Mouse (Mus musculus) heart, postnatal 14 days (tissue): ENCODE results near the gene Igfbp1. TPM values are rescaled to one million over a fixed set of nuclear protein-coding genes. Genes with fewer than 3 reads are reported as not detected.

ENCODE experiments used
- DNase-seq, 2 experiments: peaks; one replicate each; pipeline ENCODE4 v3.0.0; 2021 to 2022
- intact Hi-C: fragments of 180-260 bp; cut with DNase I; formaldehyde crosslinking; loops from one replicate; pipeline ENCODE4 v1.15.1; 2025
- long read RNA-seq, 2 experiments: library from polyadenylated mRNA; stranded (forward); transcript quantifications; one replicate each; pipeline ENCODE4 v2.0.0; 2021
- total RNA-seq, 2 experiments: library from RNA; stranded (reverse); gene quantifications; 2 replicates each; pipeline ENCODE4 v1.2.3; 2021

The Igfbp1 gene
- not detected for total RNA-seq
- long read RNA-seq, experiment 1: 0 reads
- long read RNA-seq, experiment 2: 0 reads

DNA sequence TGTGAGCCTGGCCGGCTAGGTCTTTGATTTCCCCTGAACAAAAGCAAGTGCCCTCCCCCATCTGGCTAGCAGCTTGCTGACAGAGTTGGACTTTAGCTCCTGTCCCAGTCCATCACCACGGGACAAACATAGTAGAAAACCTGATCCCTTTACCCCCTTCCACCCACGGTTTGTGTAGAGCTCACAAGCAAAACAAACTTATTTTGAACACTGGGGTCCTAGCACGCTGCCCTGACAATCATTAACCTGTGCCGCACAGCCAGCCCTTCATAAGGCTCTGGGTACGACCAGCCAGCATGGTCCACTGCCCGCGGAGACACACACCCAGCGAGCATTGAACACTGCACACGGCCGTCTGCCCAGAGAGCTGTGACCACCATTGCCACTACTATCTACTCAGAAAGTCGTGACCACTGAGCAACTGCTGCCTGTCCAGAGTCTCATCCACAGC is at the start of gene Igfbp1:
Igfbp1 (plus strand) TSS at position 292 of the 451 bp plus-strand sequence.
- no peak for DNase-seq
- intact Hi-C loops: no loop called here

DNA sequence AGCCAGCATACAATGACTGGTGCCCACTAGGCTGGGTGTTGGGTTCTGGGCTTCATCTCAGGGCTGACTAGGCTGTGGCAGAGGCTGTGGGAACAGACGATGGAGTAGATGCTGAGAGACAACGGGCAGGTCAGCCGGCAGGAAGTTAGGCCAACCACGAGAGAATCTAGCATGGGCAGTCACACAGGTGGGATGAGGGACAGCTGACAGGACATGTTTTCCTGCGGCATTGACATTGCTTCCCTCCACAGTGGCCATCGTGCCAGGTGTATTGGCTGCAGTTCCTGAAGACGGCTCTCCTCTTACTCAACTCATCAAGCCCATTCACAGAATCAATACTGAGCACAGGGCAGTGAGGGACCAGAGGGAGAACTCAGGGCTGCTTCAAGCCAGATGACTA is 49.6 kb upstream of the Igfbp1 start:
- no peak for DNase-seq

DNA sequence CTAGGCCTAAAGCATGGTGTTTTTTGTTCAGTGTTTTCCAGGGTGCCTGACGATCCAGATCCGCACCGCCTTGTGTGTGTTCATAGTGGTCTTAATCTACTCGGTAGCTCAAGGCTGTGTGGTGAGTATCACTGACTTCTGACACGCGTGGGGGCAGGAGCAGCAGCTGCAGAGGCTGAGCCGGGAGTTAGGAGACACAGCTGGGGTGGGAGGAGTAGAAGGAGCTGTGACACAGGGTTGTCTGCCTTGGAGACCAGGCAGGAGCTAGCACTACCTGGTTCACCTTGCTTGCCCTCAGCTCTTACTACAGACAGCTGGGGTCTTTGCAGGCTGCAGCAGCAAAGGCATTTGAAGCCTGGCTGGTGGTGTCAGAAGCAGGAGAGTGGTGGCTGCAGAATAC is 48.1 kb upstream of the Igfbp1 start:
- intact Hi-C loops: loop anchor here (10.0 kb wide), 1 partner anchor 245 kb away; no protein-coding TSS in a partner anchor
- DNase-seq: no peak

More for the DNA sequence above, 49.6 kb upstream of the Igfbp1 start:
- intact Hi-C loops: loop anchor here (10.0 kb wide), 1 partner anchor 243 kb away; no protein-coding TSS in a partner anchor

DNA sequence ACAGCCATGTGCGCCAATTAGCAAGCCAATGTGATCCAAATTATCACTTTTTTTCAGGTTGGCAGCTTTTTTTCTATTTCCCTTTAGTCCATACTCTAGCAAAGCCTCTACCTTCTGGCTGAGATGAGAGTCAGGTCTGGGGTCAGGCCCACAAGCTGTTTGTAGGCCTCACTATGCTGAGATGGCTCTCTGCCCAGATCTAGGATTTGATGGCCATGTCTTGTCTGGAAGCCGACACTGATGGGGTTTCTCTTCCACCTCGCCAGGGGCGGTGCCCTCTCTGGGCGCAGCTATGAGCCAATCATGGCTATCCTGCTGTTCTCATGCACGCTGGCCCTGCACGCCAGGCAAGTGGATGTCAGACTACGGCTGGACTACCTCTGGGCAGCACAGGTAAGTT is 47.1 kb upstream of the Igfbp1 start:
- DNase-seq: no peak
- intact Hi-C loops: no loop called here

DNA sequence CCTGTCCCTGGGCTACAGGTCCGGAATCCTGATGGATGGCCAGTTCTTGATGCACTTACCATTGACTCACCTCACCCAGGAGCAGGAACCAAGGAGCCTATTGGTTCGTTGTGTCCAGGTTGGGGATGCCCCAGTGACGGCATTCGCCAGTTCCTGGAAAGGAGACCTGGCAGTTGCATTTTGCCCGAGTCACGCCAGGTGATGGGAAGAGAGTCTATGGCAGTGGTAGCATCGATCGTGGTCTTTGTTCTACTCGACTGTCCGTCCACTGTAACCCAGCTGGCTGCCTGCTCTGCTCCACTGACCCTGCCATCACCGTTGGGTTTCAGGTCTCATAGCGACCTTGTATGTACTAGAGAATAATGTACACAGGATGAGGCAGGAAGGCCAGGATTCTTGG is 45.2 kb upstream of the Igfbp1 start:
- intact Hi-C loops: no loop called here
- DNase-seq: no peak

DNA sequence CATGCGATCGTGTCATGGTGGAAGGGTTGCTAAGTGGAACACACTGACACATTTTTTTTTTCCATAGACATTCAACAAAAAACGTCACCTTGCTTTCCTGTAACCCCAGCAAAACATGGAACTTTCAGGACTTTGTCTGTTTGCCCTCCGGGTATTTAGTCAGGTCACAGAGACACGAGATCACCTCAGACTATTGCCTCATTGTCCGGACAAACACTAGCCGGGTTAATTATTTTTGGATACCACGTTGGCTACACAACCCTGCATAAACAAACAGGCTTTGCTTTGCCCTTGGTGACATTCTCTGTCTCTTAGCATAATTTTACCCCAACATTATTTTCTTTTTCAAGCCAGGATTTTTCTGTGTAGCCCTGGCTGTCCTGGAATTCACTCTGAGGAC is 44.5 kb upstream of the Igfbp1 start:
- intact Hi-C loops: no loop called here
- no peak for DNase-seq

DNA sequence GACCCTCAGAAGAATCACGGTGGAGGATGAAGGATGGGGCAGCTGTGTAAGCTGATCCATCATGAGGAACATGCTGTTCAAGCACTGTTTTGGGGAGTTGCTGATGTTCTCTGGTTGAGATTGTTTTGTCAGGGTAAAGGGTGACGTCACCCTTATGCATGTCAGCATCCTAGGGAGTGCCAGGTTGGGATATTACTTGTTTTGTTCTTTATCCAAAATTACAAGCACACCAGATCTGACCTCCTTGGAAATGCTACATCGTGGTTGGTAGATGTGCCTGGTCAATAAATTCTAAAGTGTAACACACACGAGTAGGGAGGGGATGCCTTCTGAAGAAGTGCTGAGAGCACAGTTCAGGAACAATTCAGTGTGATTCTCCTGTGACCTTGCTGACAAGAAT is 41.2 kb upstream of the Igfbp1 start:
- no peak for DNase-seq
- intact Hi-C loops: no loop called here

DNA sequence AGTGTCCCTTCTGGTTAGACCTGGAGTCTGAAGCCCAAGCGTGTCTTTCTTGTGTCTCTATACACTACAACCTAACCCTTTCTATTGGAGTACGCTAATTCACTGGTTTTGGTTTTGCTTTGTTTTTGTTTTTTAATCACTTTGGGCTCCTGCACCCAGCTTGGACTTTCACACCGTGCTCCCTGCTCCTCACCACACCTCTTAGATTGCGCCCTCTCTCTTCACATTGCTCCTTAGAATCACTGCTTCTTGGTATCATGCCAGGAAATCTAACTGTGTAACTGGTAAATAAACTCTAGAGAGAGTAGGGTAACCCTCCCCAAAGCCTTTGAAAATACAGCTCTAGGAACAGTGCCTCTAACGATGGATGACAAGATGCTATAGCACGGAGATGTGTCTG is 39.4 kb upstream of the Igfbp1 start:
- no peak for DNase-seq
- intact Hi-C loops: no loop called here

DNA sequence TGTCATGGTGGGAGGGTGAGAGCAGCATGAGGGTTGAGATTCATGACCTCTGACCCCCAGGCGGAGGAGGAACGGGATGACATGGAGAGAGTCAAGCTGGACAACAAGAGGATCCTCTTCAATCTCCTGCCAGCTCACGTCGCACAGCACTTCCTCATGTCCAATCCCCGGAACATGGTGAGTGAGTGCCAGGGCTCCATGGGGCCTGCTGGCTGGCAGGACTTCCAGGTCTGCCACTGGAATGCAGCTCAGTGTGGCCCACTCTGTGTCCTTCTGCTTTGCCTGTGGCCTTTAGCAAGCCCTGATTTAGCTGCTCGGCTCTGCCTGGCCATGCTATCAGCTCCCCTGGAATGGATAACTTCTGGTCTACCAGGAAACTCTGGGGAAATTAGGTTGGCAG is 37.4 kb upstream of the Igfbp1 start:
- no peak for DNase-seq
- intact Hi-C loops: no loop called here

DNA sequence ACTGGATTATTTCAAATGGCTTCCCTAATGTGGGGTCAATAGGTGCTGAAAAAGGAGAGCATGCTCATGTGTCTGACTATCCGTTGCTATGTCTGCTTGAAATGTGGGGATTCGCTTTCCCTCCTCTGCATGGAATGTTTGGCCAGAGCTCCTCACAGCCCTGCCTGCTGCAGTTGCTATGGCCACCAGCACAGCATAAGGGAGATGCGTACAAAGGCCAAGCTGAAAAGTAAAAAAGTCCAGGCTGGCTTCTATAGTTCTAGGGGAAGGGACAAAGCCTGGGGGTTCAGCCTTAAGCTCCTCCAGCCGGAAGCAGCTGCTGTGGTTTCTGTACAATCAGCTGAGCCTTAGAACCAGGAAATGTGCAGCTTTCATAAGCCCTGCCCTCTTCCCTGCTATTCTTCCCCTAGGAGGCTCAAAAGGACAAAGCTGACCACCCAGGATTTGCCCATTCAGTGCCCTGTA is 36.9 kb upstream of the Igfbp1 start:
- intact Hi-C loops: no loop called here
- peak in 1 of 2 experiments; percentile 9 for DNase-seq

DNA sequence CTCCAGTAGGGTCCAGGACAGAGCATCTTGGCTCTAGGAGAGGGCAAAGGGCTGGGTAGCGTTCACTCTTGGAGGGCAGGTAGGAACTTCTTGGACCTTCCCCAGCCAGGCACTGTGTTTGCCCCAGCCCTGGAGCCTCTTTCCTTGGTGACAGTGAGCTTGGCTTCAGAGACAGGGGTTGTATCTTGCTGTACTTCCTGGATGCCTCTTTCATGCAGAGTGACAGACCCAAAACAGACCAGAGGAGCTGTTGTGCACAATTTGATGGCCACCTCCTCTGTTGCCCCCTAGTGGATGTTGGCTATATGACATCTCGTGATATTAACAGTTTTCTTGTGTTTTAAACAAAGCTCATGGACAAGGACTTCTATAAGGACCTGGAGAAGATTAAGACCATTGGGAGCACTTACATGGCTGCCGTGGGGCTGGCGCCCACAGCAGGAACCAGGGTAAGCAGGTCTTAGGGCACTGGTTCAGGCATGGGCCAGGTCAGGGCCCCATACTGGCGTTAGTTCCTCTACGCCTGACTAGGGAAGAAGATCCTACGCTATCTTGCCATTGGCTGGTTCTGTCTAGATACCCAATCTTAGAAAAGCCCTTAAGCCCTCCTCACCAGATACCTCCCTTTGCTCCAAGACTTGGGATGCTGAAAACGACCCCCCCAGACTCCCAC is 35.9 kb upstream of the Igfbp1 start:
- intact Hi-C loops: no loop called here

DNA sequence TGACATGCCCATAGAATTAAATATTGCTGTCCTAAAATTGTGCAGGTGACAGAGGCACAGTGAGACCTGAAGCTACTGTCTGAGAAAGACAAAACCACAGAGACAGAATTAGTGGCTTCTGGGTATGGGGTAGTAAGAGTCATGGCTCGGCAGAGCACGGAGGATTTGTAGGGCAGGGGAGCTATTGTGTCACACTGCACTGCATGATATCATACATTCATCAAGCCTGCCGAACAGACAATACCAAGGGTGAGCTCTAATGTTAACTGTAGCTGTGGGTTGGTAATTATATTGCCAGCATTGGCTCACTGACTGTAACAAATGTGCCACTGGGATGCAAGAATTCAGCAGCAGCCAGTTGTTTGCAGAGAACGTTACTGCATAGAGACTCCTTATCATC is 33.2 kb upstream of the Igfbp1 start:
- intact Hi-C loops: no loop called here
- no peak for DNase-seq

More for the DNA sequence above, 35.9 kb upstream of the Igfbp1 start:
- DNase-seq: peak in 1 of 2 experiments; percentile 34

DNA sequence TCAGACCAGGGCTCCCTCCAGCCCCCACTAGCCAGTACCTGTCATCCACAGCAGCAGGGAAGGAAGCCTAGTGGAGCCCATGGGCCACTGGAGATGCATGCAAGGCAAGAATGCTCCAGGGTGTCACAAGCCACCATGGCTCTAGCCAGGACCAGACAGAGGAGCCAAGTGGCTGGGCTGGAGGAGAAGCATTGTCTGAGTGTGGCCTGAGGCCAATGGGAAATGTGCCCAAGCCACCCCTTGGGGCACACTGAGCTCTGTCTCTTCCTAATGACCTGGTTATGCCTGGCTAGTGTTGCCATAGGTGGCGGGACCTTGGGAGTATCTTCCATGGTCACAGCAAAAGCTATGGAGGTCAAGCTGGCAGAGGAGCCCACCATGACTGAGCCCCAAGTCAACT is 27.9 kb upstream of the Igfbp1 start:
- no peak for DNase-seq
- intact Hi-C loops: no loop called here

DNA sequence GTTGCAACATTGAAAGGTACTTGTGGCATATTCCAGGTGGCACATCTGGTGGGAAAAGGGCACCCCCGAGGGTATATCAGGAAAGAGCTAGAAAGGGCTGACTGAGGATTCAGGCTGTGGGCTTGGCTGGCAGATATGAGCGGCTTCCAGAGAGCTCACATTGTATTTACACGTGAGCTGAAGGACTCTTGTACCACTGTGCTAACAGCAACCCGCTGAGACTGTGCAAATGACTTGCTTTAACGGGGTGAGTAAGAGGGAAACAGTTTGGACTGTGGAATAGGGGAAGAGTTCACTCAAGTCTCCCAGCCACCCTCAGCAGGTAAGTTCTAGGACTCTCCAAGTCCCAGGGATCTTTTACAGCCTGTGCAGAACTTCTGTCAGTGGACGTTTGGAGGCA is 23.9 kb upstream of the Igfbp1 start:
- DNase-seq: no peak

DNA sequence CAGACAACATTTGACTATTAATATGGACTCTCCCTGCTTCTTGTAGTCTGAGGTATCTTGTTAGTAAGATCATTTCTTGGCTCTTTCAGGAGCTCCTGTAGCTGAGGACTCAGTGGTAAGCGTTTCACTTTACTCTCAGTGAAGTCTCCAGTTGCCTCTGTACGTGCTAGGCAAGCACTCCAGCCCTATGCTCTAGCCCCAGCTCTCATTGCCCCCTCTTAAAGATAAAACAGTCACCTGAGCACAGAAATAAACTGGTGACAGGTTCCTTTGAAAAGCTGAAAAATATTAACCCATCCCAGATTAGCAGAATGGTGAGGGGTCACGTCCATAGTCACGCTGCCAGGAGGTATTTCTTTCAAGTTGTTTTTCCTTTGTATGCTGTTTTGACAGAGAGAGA is 18.9 kb upstream of the Igfbp1 start:
- intact Hi-C loops: no loop called here
- no peak for DNase-seq

More for the DNA sequence above, 23.9 kb upstream of the Igfbp1 start:
- intact Hi-C loops: no loop called here

DNA sequence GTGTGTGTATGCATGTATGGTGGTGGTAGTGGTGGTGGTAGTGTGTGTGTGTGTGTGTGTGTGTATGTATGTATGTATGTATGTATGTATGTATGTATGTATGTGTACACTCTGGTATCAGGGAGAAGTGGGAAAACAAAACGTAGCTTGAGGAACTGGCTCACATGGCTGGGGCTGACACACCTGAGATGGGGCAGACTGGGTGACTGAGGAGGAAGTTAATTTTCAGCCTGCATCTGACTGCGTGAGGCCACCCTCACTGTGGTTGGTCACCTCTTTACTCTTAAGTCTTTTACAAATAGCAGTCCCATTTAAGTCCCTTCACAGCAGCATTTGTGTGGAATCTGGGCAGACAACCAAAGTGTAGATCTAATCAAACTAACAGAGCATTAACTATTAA is 18.3 kb upstream of the Igfbp1 start:
- no peak for DNase-seq
- intact Hi-C loops: no loop called here

DNA sequence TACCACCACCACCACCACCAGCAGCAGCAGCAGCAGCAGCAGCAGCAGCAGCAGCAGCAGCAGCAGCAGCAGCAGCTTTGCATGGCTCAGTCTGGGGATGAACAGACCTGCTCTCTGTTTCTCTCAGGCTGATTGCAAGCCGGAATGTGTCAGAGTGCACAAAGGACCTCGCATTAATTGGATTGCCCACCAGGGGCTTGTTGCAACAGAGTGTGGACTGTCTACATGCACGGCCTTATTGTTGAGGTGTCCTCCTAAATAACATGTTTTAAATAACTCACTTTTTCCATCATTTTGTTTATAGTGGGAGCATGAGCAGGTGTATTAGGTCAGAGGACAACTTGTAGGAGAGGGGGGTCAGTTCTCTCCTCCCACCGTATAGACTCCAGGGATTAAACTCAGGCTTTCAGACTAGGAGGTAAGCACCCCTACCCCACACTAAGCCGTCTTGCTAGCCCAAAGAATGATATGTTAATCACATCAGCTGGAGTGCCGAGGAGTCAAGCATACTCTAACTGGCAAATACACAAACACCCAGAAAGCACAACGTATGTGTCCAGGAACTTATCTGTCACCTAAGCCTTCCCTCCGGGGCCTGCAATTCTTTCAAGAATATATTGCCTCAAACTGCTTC is 15.1 kb upstream of the Igfbp1 start:
- intact Hi-C loops: no loop called here
- DNase-seq: no peak

DNA sequence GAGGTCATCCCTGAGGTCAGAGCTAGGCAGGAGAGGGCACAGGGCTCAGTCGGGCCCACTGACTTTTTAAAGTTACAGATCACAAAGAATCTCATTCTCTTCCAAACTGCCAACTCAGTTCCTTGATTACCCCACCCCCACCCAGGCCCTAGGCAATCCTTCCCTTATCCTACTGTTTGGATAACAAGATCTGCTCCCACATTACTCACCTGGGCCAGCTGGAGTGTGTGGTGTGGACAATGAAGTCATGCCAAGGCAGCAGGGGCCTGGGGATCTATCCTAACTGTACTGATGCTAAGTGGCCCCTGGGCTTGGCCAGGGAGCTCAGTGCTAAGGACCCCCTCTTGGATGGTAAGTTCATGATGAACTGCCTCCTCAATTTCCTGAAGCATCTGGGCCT is 13.2 kb upstream of the Igfbp1 start:
- no peak for DNase-seq
- intact Hi-C loops: no loop called here

DNA sequence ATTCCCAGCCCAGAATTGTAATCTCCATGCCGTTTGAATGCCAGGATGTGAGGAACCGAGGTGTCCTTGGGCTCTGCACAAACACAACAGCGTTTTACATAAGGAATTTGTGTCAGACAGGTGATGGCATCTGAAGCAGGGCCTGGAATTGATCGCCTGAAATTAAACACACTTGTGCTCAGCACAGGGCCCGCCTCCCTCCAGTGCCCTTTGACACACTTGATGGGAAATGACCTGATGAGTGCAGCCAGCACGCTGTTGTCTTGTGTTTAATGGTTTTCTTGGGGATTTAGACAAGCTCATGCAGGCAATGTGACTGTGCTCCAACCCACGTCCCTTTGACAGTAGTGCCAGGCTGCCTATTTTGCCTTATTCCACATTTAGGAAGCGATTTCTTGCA is 10.1 kb upstream of the Igfbp1 start:
- intact Hi-C loops: no loop called here
- DNase-seq: no peak

DNA sequence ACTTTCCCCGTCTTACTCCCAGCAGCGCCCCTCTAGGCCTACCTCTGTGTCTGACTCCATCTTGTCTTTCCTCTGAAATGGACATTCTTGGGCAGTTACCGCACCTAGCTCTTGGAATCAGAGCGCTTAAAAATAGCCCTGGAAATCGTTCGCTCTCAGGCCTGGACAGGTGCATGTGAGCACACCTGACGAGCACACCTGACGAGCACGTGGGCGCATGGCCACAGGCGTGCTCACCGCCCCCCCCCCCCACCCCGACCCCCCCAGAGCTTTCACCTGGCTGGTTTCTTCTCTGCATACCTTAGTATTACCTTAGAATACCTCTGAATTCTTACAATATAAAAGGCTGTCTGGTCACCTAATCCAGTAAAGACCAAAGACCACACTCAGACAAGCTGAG is 9.1 kb upstream of the Igfbp1 start, which contains the start of gene Gm11985:
Gm11985 (minus strand) TSS at position 101 of the 400 bp plus-strand sequence.
- DNase-seq: no peak
- intact Hi-C loops: no loop called here

DNA sequence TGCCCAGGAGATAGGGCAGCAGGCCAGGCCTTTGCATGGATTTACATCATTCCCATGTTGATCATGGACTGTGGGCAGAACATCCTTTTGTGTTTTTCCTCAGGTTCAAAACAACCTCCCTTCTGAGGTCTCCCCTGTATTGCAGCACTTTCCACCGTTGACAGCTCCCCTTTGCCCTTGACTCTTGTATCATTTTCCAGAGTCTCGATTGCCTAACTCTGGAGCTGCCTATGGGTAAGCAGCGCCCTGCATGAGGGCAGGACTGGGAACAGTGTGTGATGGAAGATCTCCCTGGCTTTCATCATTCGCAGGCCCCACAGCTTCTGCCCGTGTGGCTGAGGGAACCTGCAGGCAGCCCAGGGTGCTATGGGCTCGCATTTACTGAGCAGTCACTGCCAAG is 4.9 kb upstream of the Igfbp1 start:
- DNase-seq: no peak
- intact Hi-C loops: no loop called here

DNA sequence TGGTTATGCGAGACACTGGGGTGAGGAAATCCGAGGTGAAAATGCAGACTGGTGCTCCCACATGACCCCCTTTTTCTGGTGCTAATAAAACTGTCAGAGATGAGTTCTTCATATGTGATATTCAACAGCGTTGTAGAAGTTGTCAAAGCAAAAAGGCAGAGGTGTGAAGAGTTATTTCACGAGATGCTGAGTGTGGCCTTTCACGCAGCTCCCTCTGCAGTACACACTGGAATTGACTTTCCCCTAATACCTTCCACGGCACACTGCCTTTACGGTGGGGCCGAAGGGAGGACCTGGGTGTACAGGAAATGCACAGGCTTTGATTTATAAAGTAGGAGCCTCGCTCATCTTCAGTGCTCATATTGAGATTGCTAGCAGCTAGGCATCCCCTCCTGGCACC is 4.4 kb upstream of the Igfbp1 start:
- intact Hi-C loops: no loop called here
- no peak for DNase-seq
